Comparison of ENCODE assay signal across 8 mouse cellular contexts in genomic region chr11:75571126-75571990, GRCm38 (mm10). TPM values are rescaled to one million over a fixed set of nuclear protein-coding genes. Genes with fewer than 3 reads are reported as not detected.
DNase-seq lines count a peak whose midpoint lies in the region.

No protein-coding gene starts in this region.

- DNase-seq in kidney, adult 11 months, result peak; percentile 11
- DNase-seq in kidney, postnatal 10 days, result no peak
- DNase-seq in adrenal gland, postnatal 25 days, result peak; percentile 36
- DNase-seq in fibroblast of lung, adult 2 months (ENCODE audit: low read depth), result peak; percentile 75
- DNase-seq in lung, postnatal 4 days, result peak; percentile 59 to 66
- DNase-seq in testis, postnatal 10 days (ENCODE audit: low spot score), result no peak
- DNase-seq in kidney, postnatal 36 days, result no peak
- DNase-seq in spleen, postnatal 4 days (ENCODE audit: low spot score in 2 of 2), result no peak

RNA-seq across cellular contexts. Expression of gene Pitpna, which starts 16.5 kb away (rescaled TPM):
- 182 and 184 TPM in 2 replicates for total RNA-seq in adrenal gland, postnatal 25 days (2021)

RNA-seq across cellular contexts. Expression of gene Slc43a2, which starts 39.9 kb away (rescaled TPM):
- total RNA-seq in adrenal gland, postnatal 25 days (2021), result 23.0 and 24.0 TPM in 2 replicates

RNA-seq across cellular contexts. Expression of gene Scarf1, which starts 58.0 kb away (rescaled TPM):
- 9.4 and 10.0 TPM in 2 replicates for total RNA-seq in adrenal gland, postnatal 25 days (2021)

RNA-seq across cellular contexts. Expression of gene Inpp5k, which starts 59.4 kb away (rescaled TPM):
- 40.6 and 61.6 TPM in 2 replicates for total RNA-seq in adrenal gland, postnatal 25 days (2021)

Comparison
In these comparisons a context has a peak if more than half of its experiments do, and no peak if none do; other contexts are left out.
1. DNase-seq: peak in kidney, adult 11 months (single experiment), adrenal gland, postnatal 25 days (single experiment), fibroblast of lung, adult 2 months (single experiment) and lung, postnatal 4 days (2 of 2); none in kidney, postnatal 10 days (single experiment), testis, postnatal 10 days (single experiment), kidney, postnatal 36 days (0 of 2) and spleen, postnatal 4 days (0 of 2).